Mouse (Mus musculus) embryo, embryonic 11.5 days (tissue): Measurements from ENCODE around the gene Tbx3.
A peak's percentile ranks its signal among the peaks of the same experiment; 100 is the strongest.

Experiments
- DNase-seq: peaks from one replicate; pipeline ENCODE4 v3.0.0-alpha.2; 2012; ENCODE audit warnings: low read depth, low spot score

Gene Tbx3

DNA sequence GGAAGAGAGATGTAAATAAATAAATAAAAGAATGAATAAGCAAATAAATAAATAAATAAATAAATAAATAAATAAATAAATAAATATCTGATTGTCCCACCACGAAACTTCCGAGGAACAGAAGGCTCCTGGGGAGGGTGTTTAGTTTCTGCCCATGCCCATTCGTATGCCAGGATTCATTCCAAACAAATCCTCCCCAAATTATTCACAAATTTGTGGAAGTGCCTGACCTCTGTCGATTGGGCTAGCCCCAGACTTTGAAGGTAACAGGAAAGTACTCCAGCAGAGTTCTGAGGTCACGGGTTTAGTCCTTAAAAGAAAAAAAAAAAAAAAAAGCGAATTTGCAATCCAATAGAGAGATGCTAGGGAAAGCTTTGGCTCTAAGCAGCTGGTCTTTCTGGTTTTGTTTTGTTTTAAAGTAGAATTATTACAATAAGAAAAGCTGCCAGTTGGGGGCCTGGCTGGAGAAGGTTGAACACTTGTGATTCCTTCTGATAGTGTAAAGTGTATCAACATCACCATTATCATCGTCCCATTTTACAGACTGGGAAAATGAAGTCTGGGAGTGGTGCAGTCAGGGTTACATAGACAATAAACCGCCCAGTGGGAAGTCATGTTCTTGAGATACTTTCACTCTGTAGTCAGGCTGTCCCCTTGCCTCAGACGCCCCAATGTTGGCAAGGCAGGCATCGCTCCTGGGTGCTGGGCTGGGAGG is 9.3 kb downstream of the Tbx3 start:
- no peak for DNase-seq

GRCm38 (mm10) chr5:119680329-119681010 is 10.0 kb downstream of the Tbx3 start:
- no peak for DNase-seq

GRCm38 (mm10) chr5:119681011-119681832 is 10.8 kb downstream of the Tbx3 start:
- no peak for DNase-seq

- no peak for DNase-seq
Observed at GRCm38 (mm10) chr5:119681833-119682210, 11.4 kb downstream of the Tbx3 start.

DNA sequence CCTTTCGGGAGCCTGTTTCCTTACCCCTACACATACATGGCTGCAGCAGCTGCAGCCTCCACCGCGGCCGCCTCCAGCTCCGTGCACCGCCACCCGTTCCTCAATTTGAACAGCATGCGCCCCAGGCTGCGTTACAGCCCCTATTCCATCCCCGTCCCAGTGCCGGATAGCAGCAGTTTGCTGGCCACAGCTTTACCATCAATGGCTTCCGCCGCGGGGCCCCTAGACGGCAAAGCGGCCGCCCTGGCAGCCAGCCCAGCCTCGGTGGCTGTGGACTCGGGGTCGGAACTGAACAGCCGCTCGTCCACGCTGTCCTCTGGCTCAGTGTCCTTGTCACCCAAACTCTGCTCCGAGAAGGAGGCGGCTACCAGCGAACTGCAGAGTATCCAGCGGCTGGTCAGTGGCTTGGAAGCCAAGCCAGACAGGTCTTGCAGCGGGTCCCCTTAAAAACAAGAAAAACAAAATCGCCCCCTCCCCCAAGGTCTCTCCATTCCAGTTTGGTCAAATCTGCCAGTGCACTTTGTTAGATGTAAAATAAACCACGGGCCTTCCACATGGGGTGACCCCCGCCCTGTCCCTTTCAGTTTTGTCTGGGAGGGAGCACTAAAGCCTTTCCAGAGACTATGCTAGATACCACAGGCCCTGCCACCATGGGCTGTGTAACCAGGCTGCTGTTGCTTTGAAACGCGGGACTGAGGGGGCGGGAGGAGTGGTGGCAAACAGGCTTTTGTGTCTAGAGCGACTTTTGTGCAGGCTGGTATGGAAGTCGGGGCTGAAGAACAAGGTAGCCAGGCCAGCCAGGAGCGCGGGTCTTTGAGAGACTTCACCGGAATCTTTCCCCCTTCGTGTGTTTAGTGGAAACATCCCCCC is 12.4 kb downstream of the Tbx3 start:
- no peak for DNase-seq

- DNase-seq, result no peak
Observed at GRCm38 (mm10) chr5:119683861-119684260, 13.4 kb downstream of the Tbx3 start.

GRCm38 (mm10) chr5:119684701-119685391 is 14.4 kb downstream of the Tbx3 start:
- no peak for DNase-seq

DNA sequence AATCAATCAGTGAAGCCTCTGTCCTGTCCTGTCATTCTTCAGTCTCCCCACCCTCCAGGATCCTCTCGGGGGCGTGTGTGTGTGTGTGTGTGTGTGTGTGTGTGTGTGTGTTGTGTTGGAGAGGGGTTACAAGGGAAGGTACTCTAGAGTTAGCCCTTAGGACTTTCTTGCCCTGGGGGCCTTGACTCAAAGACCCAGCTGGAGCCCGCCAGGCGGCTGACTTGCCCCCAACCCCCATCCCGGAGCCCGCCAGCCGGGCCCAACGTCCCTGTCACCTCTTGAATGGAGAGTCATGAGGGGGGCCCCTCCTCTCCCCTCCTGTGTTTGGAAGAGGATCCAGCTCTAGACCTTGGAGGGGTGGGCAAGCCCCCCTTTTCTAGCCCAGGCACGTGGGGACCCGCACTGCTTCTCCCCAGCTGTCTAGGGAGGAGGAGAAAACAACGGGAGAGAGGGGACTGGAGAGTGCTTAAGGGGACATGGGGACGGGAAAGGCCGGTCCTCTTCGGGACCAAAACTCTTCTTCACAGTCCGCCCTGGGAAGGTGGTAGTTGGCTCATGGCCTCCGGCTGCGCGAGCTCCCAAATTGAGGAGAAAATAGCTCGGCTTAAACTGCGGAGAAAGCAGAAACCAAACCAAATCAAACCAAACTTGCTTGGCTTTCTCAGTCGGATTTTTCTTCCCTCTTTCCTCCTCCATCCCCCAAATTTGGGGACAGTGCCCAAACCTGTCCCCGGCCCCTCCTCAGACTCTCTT is 15.2 kb downstream of the Tbx3 start:
- DNase-seq, result no peak

- DNase-seq, result no peak
Observed at GRCm38 (mm10) chr5:119686199-119686964, 15.9 kb downstream of the Tbx3 start.

- DNase-seq, result no peak
Observed at GRCm38 (mm10) chr5:119687005-119687855, 16.8 kb downstream of the Tbx3 start.

DNA sequence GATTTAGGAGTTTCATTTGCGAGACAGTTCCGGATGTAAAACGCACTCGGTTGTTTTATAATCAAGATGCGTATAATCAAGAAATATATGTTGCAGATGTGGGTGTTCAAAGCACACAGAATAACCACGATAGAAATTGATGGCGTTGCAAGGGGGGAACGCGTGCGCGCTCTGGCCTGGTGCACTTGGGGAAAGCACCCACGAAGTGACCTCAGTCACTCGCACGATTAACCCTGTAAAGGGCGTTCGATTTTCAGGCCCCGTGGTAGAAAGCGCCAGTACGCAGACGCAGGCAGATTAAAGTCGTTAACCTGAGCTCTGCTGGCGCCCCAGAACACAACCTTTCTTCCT is 17.4 kb downstream of the Tbx3 start:
- DNase-seq, result no peak

GRCm38 (mm10) chr5:119688306-119688705 is 17.8 kb downstream of the Tbx3 start:
- no peak for DNase-seq

DNA sequence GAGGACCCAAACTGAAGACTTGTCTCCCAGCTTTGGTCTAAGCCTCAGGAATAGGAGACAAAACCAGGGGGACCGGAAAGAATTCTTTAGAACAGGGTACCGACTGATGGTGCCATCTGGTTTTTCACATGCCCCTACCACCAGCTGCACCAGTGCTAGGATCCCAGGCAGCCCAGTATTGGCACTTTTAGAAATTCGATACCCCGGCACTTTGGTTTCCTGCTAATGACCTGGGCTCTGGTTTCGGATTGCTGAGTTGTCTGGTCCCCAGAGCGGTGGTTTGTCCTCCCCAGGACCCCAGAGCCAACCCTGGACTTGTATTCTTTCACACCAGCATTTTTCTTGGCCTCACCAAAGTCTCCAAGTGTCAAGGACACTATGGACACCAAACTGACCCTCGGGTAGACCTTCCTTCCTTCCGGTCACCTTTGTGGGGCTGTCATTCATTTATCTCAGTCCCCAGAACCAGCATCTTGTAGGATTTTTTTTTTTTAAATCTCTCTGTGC is 18.5 kb downstream of the Tbx3 start:
- DNase-seq, result no peak

DNA sequence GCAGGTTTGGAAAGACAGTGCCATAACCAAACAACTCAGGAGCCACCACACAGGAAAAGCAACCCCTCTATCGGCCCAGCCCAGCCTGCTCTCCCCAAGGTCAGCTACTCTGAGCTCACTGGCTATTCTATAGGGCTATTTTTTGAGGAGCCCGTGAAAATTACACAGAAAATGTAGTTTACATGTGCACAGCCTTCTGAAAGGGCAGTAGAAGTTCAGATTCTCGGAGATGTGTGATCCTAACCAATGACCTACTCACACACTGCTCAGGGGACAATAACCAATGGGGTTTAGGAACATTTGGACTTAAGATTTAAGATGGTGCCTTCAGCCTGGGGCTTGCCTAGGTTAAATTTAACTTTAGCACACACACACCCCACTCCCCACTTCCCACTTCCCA is 19.0 kb downstream of the Tbx3 start:
- DNase-seq, result no peak

DNA sequence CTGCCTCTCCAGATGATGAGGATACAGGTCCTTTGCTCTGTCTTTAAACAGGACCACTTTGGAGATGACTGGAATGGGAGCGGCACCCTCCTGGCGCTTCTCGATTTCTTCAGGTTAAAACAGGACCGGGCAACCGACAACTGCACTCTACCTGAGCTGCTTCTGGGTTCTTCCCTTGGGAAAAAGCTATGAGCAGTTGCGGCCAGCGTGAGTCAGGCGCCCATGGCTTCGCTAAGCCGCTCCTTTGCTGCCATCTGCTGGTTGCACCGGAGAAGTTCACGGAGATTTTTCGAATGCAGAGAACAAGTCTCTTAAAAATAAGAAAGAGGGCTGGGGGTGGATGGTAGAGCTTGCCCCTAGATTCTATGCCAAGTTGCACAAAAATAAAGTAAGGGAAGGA is 20.6 kb downstream of the Tbx3 start:
- peak; percentile 74 for DNase-seq

GRCm38 (mm10) chr5:119692425-119692824 is 22.0 kb downstream of the Tbx3 start:
- no peak for DNase-seq

DNA sequence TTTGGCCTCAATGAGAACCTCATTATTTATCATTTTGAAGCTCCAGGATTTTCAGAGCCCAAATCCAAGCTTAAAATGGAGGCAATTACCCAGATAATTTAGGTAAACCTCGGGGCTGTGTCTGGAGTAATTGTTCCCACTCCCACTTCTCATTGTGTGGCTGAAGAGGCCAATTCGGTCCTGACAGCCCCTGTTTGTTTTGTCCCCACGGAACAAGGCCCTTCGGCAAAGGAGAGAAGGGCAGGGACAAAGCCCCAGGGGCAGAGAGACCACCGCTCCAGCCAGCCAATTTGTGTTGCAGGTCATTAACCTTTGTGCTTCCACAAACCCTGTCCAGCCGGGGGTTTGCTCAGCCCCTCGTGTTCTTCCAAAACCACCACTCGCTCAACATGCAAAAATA is 24.4 kb downstream of the Tbx3 start:
- no peak for DNase-seq

DNA sequence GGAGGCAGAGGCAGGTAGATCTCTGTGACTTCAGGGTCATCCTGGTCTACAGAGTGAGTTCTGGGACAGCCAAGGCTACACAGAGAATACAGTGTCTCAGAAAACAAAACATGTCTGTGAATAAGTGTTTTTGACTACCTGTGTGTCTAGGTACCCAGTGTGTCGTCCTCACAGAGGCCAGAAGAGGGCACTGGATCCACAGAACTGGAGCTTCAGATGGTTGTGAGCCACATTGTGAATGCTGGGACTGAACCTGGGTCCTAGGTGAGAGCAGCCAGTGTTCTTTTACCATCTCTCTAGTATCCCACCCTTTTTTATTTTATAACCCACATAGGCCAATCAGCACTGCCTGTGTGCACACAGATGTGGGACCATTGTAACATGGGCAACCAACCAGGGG is 32.6 kb downstream of the Tbx3 start:
- DNase-seq, result no peak
